Mouse (Mus musculus) thymus, adult 2 months (tissue): ENCODE data around the gene Ltbp2.

ENCODE experiments used
- CTCF ChIP-seq: fragments of 200-500 bp; IDR thresholded peaks from 2 replicates; pipeline ENCODE4 v1.5.1; 2012; ENCODE audit warnings: mild to moderate bottlenecking, control low read depth, low read length, moderate library complexity, borderline replicate concordance; ENCODE audit not compliant: control insufficient read depth, poor library complexity, insufficient read depth; ENCODE audit errors: extremely low read depth
- POLR2A ChIP-seq: fragments of 200-500 bp; IDR thresholded peaks from 2 replicates; pipeline ENCODE4 v1.6.1; 2012; ENCODE audit warnings: mild to moderate bottlenecking, low read length, control low read depth, moderate library complexity; ENCODE audit not compliant: control insufficient read depth, poor library complexity, insufficient read depth; ENCODE audit errors: extremely low read depth

- TF ChIP-seq CTCF (no peak), POLR2A (no peak)
Observed at GRCm38 (mm10) chr12:84904399-84904798, 28.1 kb upstream of the Ltbp2 start.
